Mouse (Mus musculus): ENCODE measurements around the gene Fstl1. TPM values are rescaled to one million over a fixed set of nuclear protein-coding genes. Genes with fewer than 3 reads are reported as not detected.

The Fstl1 gene
- total RNA-seq, 1 experiment, result 87.6 TPM

- Histone ChIP-seq H3K4me3 (ENCODE audit: insufficient read depth in 1 of 2, low read depth in 1 of 2, low read length in 2 of 2, poor library complexity in 1 of 2, severe bottlenecking in 1 of 2) (peak overlapping the region; percentile 75 to 93), H3K4me1 (ENCODE audit: control insufficient read depth in 2 of 2, insufficient read depth in 2 of 2, low read length in 2 of 2, poor library complexity in 1 of 2) (peaks cover 9% of the 10 kb centered on the region in 2 experiments; a peak in 3 of 4 replicates), H3K27ac (ENCODE audit: insufficient read depth, low read depth, low read length, poor library complexity, severe bottlenecking) (no peak overlapping the region), H3K9me3 (ENCODE audit: control insufficient read depth, insufficient read depth, low read depth, low read length) (no peaks in the 10 kb centered on the region), H3K9ac (ENCODE audit: insufficient read depth, low read depth, low read length, poor library complexity, severe bottlenecking) (no peak overlapping the region), H3K36me3 (ENCODE audit: control insufficient read depth, insufficient read depth, low read length, poor library complexity, severe bottlenecking) (no peaks in the 10 kb centered on the region)
- DNase-seq (ENCODE audit: low read depth, low spot score), result no peak
- in situ Hi-C loops (cut with MboI; ENCODE audit: low sequenced_read_pairs in 2 of 2, unreplicated experiment in 2 of 2), result no loop called here
- TF ChIP-seq CHD2 (IDR thresholded peaks at IDR 0.05; ENCODE audit: low read depth, low read length), result no peak
- TF ChIP-seq HCFC1 (IDR thresholded peaks at IDR 0.05; ENCODE audit: borderline replicate concordance, insufficient read depth, low read length), result no peak
- TF ChIP-seq ZC3H11A (IDR thresholded peaks at IDR 0.05; ENCODE audit: borderline replicate concordance, low read depth, low read length), result no peak
- TF ChIP-seq ZNF384 (IDR thresholded peaks at IDR 0.05; ENCODE audit: low read depth, low read length), result no peak
- TF ChIP-seq MAFK (IDR thresholded peaks at IDR 0.05; ENCODE audit: insufficient read depth, low read depth, low read length), result no peak
These were observed 360 bp upstream of the Fstl1 start for GRCm38 (mm10) chr16:37776166-37776859.

- Histone ChIP-seq H3K27ac (ENCODE audit: insufficient read depth, low read depth, low read length, poor library complexity, severe bottlenecking) (no peak overlapping the region), H3K36me3 (ENCODE audit: control insufficient read depth, insufficient read depth, low read length, poor library complexity, severe bottlenecking) (no peaks in the 10 kb centered on the region), H3K9me3 (ENCODE audit: control insufficient read depth, insufficient read depth, low read depth, low read length) (no peaks in the 10 kb centered on the region), H3K4me3 (ENCODE audit: insufficient read depth in 1 of 2, low read depth in 1 of 2, low read length in 2 of 2, poor library complexity in 1 of 2, severe bottlenecking in 1 of 2) (peak overlapping the region in 1 of 2 experiments; percentile 93; a peak in 3 of 4 replicates), H3K9ac (ENCODE audit: insufficient read depth, low read depth, low read length, poor library complexity, severe bottlenecking) (no peak overlapping the region), H3K4me1 (ENCODE audit: control insufficient read depth in 2 of 2, insufficient read depth in 2 of 2, low read length in 2 of 2, poor library complexity in 1 of 2) (peaks cover 9 to 10% of the 10 kb centered on the region in 2 experiments; a peak in 3 of 4 replicates)
- TF ChIP-seq ZNF384 (IDR thresholded peaks at IDR 0.05; ENCODE audit: low read depth, low read length) (no peak), CHD2 (IDR thresholded peaks at IDR 0.05; ENCODE audit: low read depth, low read length) (no peak), ZC3H11A (IDR thresholded peaks at IDR 0.05; ENCODE audit: borderline replicate concordance, low read depth, low read length) (no peak)
- in situ Hi-C loops (cut with MboI; ENCODE audit: low sequenced_read_pairs in 2 of 2, unreplicated experiment in 2 of 2), result no loop called here
- DNase-seq (ENCODE audit: low read depth, low spot score), result no peak
These were observed 1.3 kb downstream of the Fstl1 start for GRCm38 (mm10) chr16:37777796-37778475.

- no peak overlapping the region; the same call in 1 of the 2 replicates for H3K9ac ChIP-seq (ENCODE audit: insufficient read depth, low read depth, low read length, poor library complexity, severe bottlenecking)
- no peak overlapping the region for H3K27ac ChIP-seq (ENCODE audit: insufficient read depth, low read depth, low read length, poor library complexity, severe bottlenecking)
- no peak for TF ChIP-seq CHD2 (IDR thresholded peaks at IDR 0.05; ENCODE audit: low read depth, low read length)
- no peak for TF ChIP-seq ZNF384 (IDR thresholded peaks at IDR 0.05; ENCODE audit: low read depth, low read length)
- TF ChIP-seq ZC3H11A (IDR thresholded peaks at IDR 0.05; ENCODE audit: borderline replicate concordance, low read depth, low read length), result no peak
- no peak for TF ChIP-seq HCFC1 (IDR thresholded peaks at IDR 0.05; ENCODE audit: borderline replicate concordance, insufficient read depth, low read length)
- no peak for DNase-seq (ENCODE audit: low read depth, low spot score)
- in situ Hi-C loops (cut with MboI; ENCODE audit: low sequenced_read_pairs in 2 of 2, unreplicated experiment in 2 of 2), result no loop called here
- no peaks in the 10 kb centered on the region for H3K9me3 ChIP-seq (ENCODE audit: control insufficient read depth, insufficient read depth, low read depth, low read length)
- no peaks in the 10 kb centered on the region for H3K36me3 ChIP-seq (ENCODE audit: control insufficient read depth, insufficient read depth, low read length, poor library complexity, severe bottlenecking)
- peaks cover 9 to 10% of the 10 kb centered on the region in 2 experiments; a peak in 3 of 4 replicates for H3K4me1 ChIP-seq (ENCODE audit: control insufficient read depth in 2 of 2, insufficient read depth in 2 of 2, low read length in 2 of 2, poor library complexity in 1 of 2)
- no peak overlapping the region for H3K4me3 ChIP-seq (ENCODE audit: insufficient read depth in 1 of 2, low read depth in 1 of 2, low read length in 2 of 2, poor library complexity in 1 of 2, severe bottlenecking in 1 of 2)
These were observed 1.9 kb downstream of the Fstl1 start for GRCm38 (mm10) chr16:37778529-37778928.

DNA sequence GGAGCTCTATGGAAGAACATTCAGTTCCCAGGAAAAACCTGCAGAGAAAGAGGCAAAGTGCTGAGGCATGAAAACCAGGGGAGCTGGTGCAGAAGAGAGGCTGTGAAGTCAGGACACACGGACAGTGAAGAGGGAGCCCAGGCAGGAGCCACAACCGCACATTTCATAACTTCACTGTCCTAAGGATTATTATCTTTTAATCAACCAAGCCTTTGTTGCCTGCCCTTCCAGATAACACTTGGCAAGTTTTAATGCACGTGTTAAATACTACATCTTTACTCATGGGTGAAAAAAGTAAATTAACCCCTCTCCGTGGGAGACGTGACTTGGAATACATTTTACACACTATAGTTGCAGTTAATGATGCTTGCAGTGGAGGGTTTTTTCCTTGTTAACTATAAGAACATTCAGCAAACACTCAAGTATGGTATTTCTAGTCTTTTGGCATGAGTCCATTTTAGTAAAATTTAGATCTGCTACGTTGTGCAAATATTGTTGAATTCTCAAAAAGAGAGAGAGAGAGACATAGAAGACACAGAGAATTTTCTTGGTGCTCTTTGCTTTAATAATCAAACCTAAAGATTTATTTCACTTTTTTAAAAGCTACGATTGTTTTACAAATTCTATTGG, 3.1 kb downstream of the Fstl1 start:
- Histone ChIP-seq H3K9me3 (ENCODE audit: control insufficient read depth, insufficient read depth, low read depth, low read length) (no peaks in the 10 kb centered on the region), H3K4me3 (ENCODE audit: insufficient read depth in 1 of 2, low read depth in 1 of 2, low read length in 2 of 2, poor library complexity in 1 of 2, severe bottlenecking in 1 of 2) (no peak overlapping the region), H3K9ac (ENCODE audit: insufficient read depth, low read depth, low read length, poor library complexity, severe bottlenecking) (no peak overlapping the region), H3K27ac (ENCODE audit: insufficient read depth, low read depth, low read length, poor library complexity, severe bottlenecking) (no peak overlapping the region), H3K36me3 (ENCODE audit: control insufficient read depth, insufficient read depth, low read length, poor library complexity, severe bottlenecking) (no peaks in the 10 kb centered on the region), H3K4me1 (ENCODE audit: control insufficient read depth in 2 of 2, insufficient read depth in 2 of 2, low read length in 2 of 2, poor library complexity in 1 of 2) (peaks cover 9 to 10% of the 10 kb centered on the region in 2 experiments; a peak in 3 of 4 replicates)
- TF ChIP-seq MAFK (IDR thresholded peaks at IDR 0.05; ENCODE audit: insufficient read depth, low read depth, low read length), result no peak
- no peak for TF ChIP-seq HCFC1 (IDR thresholded peaks at IDR 0.05; ENCODE audit: borderline replicate concordance, insufficient read depth, low read length)
- TF ChIP-seq ZNF384 (IDR thresholded peaks at IDR 0.05; ENCODE audit: low read depth, low read length), result no peak
- TF ChIP-seq ZC3H11A (IDR thresholded peaks at IDR 0.05; ENCODE audit: borderline replicate concordance, low read depth, low read length), result no peak
- no peak for TF ChIP-seq CHD2 (IDR thresholded peaks at IDR 0.05; ENCODE audit: low read depth, low read length)
- in situ Hi-C loops (cut with MboI; ENCODE audit: low sequenced_read_pairs in 2 of 2, unreplicated experiment in 2 of 2), result no loop called here
- no peak for DNase-seq (ENCODE audit: low read depth, low spot score)
